Mouse (Mus musculus) CD4-positive helper T cell, adult 2 months (primary cell): ENCODE results near the gene Aacs.

ENCODE experiments used
- DNase-seq: peaks from one replicate; pipeline ENCODE4 v3.0.0-alpha.2; 2012; ENCODE audit warnings: low read depth, missing footprints, low spot score

Gene Aacs

DNA sequence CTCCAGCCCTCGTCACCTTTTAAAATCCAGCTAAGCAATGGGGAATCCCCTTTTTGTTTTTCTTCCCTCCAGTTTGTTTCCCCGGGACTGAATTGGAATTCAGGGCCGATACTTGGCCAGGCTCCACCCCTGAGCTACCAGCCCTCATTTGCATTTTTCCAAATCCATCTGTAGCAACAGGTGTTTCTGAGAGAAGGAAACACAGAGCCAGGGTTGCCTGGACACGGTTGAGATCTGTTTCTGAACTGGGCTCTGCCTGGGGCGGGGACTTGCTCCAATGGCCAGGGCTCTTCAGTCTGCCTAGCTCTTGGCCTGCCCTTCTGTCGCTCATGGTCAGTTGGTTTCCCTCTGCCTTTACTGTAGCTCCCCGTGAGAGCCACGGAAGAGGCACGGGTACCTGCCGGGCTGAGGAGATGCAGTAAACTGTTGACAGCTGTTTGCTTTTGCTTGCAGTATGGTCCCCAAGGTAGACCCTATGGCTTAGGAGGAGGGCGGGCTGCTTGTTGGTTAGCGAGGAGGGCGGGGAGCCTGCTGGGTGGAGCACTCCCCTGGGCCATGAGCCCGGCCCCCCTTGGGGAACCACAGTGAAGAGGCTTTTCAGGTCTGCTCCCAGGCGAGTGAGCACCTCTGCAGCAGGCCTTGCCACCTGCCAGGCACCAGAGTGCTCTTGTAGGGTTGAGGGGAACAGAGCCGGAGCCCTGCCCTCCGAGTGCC, 16.9 kb downstream of the Aacs start:
- DNase-seq: no peak

DNA sequence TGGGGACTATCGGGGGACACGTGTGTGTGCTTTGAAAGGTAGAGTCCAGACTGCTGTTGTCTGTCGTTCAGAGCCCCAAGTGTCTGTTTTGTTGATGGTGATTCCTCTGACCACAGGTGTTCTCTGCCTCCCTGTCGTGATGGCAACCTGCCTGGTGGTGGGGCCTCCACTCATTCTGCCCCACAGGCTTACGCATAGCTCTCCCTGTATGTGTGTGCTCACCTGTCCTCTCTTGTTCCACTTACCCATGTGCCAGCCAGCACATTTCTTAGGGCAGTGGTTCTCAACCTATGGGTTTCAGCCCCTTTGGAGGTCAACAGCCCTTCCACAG, 17.4 kb downstream of the Aacs start:
- no peak for DNase-seq

- DNase-seq: no peak
Measured at GRCm38 (mm10) chr5:125495655-125496054, 20.0 kb downstream of the Aacs start.

- DNase-seq: peak; percentile 26
Measured at GRCm38 (mm10) chr5:125497821-125498600, 22.4 kb downstream of the Aacs start.

GRCm38 (mm10) chr5:125501505-125501904, 25.9 kb downstream of the Aacs start:
- DNase-seq: no peak

DNA sequence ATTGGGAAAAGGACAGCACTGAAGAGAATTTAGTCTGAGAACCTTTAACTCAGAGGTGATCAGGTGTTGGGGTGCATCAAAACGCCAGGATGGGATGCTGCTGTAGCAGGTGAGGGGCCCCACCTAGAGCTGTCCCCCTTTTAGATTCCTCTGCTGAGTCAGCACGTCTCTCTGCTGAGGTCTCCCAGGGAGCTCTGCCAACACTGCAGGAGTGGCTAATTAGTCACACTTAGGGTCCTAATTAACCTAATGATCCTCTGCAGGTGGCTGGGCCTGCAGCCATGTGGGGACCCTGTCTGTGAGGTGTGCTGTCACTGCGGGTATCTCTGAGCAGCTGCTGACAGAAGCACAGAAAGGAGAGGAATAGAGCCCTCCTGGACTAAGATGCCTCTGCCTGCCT, 26.6 kb downstream of the Aacs start:
- no peak for DNase-seq

DNA sequence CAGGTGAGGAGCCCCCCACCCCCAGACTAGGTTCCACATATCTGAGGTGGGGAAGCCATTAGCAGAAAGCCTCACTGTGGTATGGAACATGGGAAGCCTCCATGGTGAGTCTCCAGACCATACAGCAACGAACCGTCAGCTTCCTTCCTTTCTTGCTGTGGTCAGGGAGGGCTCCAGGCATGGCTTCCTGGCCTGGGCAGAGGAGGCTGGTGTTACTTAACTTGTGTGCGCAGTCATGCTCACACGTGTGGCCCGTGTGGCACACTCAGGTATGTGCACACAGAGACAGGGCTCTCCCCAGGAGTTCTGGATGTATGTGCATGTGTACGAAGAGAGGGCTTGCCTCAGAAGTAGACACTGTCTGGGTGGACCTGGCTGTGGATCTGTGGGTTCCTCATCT, 28.0 kb downstream of the Aacs start:
- DNase-seq: no peak

DNA sequence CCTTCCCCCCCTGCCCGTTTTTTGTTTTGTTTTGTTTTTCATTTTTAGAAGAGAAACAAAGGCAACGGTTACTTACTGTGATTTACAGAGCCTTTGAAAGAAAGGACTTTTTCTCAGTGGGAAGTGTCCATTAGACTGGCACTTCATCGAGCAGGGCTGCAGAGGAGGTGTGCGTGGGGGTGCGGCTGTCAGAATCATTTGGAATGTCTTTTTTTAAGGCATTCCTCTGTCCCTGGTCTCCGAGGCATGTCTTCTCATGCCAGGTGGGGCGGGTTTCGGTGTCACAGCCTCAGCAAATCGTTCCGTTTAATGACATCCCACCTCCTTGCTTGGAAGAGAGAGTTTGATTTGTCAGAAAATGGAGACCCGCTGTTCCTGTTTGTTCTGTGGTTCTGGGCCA, 29.1 kb downstream of the Aacs start:
- no peak for DNase-seq

DNA sequence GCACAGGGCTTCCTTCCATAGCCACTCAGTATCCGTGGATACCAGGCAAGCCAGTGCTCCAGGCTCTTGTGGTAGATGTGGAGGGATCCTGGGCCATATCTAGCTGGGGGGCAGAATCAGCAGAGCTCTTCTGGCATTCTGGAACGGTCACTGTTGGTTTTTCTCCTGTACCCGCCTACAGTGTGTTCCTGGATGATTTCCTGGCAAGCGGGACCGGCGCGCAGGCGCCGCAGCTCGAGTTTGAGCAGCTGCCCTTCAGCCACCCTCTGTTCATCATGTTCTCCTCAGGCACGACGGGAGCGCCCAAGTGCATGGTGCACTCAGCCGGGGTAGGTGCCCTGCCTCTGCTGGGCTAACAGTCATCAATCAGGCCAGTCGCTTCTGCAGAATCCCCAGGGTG, 30.4 kb downstream of the Aacs start:
- no peak for DNase-seq

DNA sequence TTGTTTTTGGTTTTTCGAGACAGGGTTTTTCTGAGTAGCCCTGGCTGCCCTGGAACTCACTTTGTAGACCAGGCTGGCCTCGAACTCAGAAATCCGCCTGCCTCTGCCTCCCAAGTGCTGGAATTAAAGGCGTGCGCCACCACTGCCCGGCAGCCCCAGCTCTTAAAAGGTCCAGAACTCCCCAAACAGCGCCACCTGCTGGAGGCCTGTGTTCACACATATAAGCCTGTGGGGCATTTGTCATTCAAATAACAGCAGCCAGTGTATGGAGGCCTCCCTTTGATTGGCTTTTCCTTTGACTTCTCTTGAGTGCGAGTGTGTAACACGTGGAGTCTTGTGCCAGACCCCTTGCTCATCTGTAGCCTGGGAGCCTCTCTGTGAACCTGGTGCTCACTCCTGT, 32.0 kb downstream of the Aacs start:
- peak; percentile 39 for DNase-seq

DNA sequence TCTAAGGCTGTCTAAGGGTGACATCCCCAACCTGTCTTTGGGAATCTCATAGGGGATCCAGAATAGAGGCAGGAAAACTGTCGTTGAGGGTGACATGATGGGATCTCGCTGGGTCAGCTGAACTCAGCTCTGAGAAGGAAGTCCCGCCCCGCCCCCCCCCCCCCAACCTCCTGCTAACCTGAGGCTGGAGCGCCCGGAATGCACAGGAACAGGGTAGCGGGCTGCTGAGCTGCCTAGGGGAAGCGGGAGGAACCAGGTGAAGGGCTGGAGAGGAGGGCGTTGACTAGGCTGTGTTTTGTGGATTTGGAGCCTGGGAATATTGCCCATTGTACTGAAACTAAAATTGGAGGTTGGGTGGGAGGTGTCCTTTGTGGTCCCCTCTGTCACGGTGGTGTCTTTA, 32.4 kb downstream of the Aacs start:
- no peak for DNase-seq

DNA sequence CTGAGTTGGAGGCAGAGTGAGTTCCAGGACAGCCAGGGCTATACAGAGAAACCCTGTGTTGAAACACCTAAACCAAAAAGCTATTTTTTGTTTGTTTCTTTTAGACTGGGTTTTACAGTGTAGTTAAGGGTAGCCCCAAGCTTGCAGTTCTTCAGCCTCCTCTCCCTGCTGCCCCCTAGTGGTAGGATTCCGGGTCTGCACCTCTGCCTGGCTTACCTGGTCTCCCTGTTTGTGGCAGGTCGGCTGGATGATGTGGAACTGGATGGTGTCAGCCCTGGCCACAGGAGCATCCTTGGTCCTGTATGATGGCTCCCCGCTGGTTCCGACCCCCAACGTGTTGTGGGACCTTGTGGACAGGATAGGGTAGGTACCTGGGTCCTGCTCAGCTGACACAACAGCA, 33.9 kb downstream of the Aacs start:
- DNase-seq: peak; percentile 65

DNA sequence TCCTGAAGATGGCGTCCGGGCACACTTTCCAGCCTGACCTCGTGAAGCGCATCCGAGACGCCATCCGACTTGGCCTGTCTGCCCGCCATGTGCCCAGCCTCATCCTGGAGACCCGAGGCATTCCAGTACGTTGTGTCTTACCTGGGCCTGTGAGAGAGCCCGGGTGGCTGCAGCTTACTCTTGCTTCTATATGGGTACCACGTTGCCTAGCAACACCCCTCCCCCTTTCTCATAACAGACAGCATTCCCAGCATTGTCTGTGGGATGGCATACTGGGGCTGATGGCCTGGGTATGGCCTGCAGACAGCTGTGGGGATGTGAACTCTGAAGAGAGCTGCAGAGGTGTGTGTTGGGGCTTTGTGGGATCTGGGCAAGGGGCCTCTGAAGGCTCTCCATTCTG, 39.4 kb downstream of the Aacs start:
- DNase-seq: no peak

DNA sequence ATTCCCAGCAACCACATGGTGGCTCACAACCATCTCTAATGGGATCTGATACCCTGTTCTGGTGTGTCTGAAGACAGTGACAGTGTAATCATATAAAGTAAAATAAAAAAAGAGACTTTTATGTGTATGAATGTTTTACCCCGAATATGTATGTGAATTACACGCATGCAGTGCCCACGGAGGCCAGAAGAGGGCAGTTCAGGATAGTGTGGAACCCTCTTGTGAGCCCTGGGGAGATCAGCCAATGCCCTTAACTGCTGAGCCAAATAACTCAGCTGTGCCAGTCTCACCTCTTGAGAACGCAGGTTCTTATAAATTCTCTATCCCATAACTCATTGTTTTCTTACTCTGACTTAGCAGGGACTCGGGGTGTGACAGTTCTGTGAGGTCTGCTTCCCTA, 43.0 kb downstream of the Aacs start:
- DNase-seq: no peak

- no peak for DNase-seq
Measured at GRCm38 (mm10) chr5:125520930-125521590, 45.4 kb downstream of the Aacs start.

DNA sequence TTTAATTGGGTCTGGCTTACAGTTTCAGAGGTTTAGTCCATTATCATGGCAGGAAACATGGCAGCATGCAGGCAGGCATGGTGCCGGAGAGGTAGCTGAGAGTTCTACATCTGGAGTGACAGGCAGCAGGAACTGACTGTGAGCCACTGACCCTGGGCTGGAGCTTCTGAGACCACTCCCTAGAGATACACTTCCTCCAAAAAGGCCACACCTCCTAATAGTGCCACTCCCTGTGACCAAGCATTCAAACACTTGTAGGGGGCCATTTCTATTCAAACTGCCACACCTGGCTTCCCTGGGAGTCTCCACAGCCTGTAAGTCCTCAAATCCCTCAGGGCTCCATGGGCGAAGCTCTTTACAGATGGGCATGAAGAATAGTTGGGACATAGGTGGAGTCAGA, 47.7 kb downstream of the Aacs start:
- DNase-seq: no peak

DNA sequence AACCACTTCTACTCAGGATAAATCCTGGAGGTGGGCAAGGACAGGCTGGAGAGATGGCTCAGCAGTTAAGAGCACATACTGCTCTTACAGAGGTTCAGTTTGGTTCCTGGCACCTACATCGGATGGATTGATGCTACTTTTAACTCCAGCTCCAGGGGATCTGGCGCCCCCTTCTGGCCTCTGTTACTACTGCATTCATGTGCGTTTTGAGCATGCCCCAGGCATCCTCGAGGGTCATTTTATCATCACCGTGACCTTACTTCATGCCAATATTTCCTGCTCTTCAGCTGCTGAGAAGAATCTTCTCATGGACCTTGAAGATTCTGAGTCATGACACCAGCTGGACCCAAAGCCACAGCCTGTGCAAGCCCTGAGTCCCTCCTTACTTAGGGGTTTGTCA, 49.9 kb downstream of the Aacs start:
- no peak for DNase-seq

GRCm38 (mm10) chr5:125526464-125526863, 50.9 kb downstream of the Aacs start:
- DNase-seq: peak; percentile 36

DNA sequence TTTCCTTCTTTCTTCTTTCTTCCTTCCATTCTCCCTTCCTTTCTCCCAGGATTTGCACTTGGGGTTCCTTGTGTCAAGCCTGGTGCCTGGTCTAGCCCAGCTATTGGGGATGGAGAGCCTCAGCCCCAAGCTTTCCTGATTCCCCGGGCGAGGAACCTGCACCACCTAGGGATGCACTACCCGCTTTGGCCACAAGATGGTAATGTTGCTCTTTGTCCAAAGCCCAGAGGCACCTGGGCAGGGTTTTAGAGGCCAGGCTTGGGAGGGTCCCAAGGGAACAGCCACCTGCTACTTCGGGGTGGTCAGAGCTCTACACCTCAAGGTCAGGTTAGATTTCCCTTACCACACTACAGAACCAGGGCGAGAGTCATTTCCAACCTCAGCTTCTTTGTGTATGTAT, 53.5 kb downstream of the Aacs start:
- DNase-seq: peak; percentile 33

- no peak for DNase-seq
Measured at GRCm38 (mm10) chr5:125531634-125532033, 56.0 kb downstream of the Aacs start, which contains the start of gene Tmem132b. TSS of gene Tmem132b (plus strand) at chr5:125531774.

- no peak for DNase-seq
Measured at GRCm38 (mm10) chr5:125532191-125532544, 56.6 kb downstream of the Aacs start.

GRCm38 (mm10) chr5:125532545-125533224, 57.1 kb downstream of the Aacs start:
- no peak for DNase-seq
